Mouse (Mus musculus): ENCODE results near the gene Nuak1. TPM values are rescaled to one million over a fixed set of nuclear protein-coding genes. Genes with fewer than 3 reads are reported as not detected.
A peak's percentile ranks its signal among the peaks of the same experiment; 100 is the strongest.

Gene Nuak1
- polyA plus RNA-seq, 1 experiment from 2014 or later: 12.6 TPM

GRCm38 (mm10) chr10:84480146-84480545 lies 39.7 kb upstream of the Nuak1 start:
- no peak overlapping the region for H3K4me2 ChIP-seq (ENCODE audit: low read length)
- ATAC-seq: no peak
- 56% methylated on average over 4 of the region's 4 CpGs for WGBS
- no peaks in the 10 kb centered on the region for H3K36me3 ChIP-seq (ENCODE audit: control insufficient read depth, insufficient read depth, low read length)
- H3K4me3 ChIP-seq (ENCODE audit: low read depth, low read length): no peak overlapping the region
- no peaks in the 10 kb centered on the region for H3K9me3 ChIP-seq (replicated peaks; ENCODE audit: control insufficient read depth, low read length)
- no peak overlapping the region for H3K9ac ChIP-seq (ENCODE audit: low read length)
- no peak overlapping the region for H3K27ac ChIP-seq (ENCODE audit: low read depth, low read length)
- no peaks in the 10 kb centered on the region for H3K4me1 ChIP-seq (ENCODE audit: control insufficient read depth, insufficient read depth, low read length)
- H3K27me3 ChIP-seq (replicated peaks; ENCODE audit: control insufficient read depth, insufficient read depth, low read length): no peaks in the 10 kb centered on the region
- no peak for DNase-seq (ENCODE audit: low spot score)

- Histone ChIP-seq H3K4me2 (ENCODE audit: low read length) (no peak overlapping the region), H3K27me3 (replicated peaks; ENCODE audit: control insufficient read depth, insufficient read depth, low read length) (no peaks in the 10 kb centered on the region), H3K36me3 (ENCODE audit: control insufficient read depth, insufficient read depth, low read length) (no peaks in the 10 kb centered on the region), H3K4me3 (ENCODE audit: low read depth, low read length) (no peak overlapping the region), H3K27ac (ENCODE audit: low read depth, low read length) (no peak overlapping the region), H3K4me1 (ENCODE audit: control insufficient read depth, insufficient read depth, low read length) (no peaks in the 10 kb centered on the region), H3K9me3 (replicated peaks; ENCODE audit: control insufficient read depth, low read length) (no peaks in the 10 kb centered on the region), H3K9ac (ENCODE audit: low read length) (no peak overlapping the region)
- no peak for DNase-seq (ENCODE audit: low spot score)
- no peak for ATAC-seq
- WGBS: 13% methylated on average over 3 of the region's 3 CpGs
These were observed 37.2 kb upstream of the Nuak1 start for GRCm38 (mm10) chr10:84477613-84478076.

DNA sequence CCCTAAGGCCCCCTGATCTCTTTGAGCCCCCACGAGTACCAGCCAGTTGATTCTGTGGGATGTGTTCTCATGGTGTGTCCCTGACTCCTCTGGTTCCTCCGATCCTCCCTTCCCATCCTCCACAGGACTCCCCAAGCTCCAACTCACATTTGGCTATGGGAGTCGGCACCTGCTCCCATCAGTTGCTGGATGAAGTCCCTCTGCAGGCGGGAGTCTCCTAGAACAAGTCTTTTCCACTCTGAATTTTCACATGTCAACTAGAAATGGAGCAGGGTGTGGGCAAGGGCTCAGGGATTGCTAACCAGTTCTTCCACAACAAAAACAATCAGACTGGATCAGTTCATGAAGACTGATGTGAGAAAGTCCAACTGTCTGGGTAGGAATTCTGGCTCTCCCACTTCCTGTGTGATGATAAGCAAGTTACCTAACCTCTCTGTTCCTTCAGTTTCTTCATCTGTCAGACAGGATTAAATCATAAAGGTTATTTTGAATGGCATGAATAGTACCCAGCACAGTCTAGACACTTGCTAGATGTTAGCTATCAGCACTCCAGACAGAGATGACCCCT lies 36.7 kb upstream of the Nuak1 start:
- Histone ChIP-seq H3K27me3 (replicated peaks; ENCODE audit: control insufficient read depth, insufficient read depth, low read length) (no peaks in the 10 kb centered on the region), H3K4me1 (ENCODE audit: control insufficient read depth, insufficient read depth, low read length) (no peaks in the 10 kb centered on the region), H3K36me3 (ENCODE audit: control insufficient read depth, insufficient read depth, low read length) (no peaks in the 10 kb centered on the region), H3K9ac (ENCODE audit: low read length) (no peak overlapping the region), H3K27ac (ENCODE audit: low read depth, low read length) (no peak overlapping the region), H3K4me2 (ENCODE audit: low read length) (no peak overlapping the region), H3K9me3 (replicated peaks; ENCODE audit: control insufficient read depth, low read length) (no peaks in the 10 kb centered on the region), H3K4me3 (ENCODE audit: low read depth, low read length) (no peak overlapping the region)
- 70% methylated on average over 4 of the region's 4 CpGs for WGBS
- ATAC-seq (no peak), DNase-seq (ENCODE audit: low spot score) (no peak)

DNA sequence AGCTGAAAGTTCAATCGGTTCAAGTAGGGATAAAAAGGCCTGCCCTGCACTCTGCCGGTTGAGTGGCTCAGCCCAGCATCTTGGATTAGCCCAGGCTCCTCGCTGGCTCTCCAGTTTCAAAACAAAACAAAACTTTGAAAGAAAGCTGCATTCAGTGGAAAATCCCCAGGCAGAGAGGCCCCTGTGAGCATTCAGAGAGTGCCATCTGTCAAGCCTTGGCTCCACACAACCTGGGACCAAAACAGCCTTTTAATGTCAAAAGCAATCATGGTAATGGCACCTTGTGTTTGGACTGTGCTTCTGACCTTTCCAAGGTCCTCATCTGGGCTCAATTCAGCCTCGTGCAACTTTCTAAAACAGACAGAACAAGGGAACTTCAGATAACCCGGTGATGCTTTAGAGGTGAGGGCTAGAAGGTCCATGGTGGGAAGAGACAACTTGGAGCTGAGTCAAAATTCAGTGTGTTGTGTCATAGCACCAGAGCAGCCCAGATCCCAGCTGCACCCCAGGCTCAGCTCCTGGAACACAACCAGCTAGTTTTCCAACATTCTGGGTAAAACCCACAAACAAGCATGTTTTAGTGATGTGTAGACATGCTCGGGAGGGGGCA lies 27.3 kb upstream of the Nuak1 start:
- Histone ChIP-seq H3K27ac (ENCODE audit: low read depth, low read length) (no peak overlapping the region), H3K36me3 (ENCODE audit: control insufficient read depth, insufficient read depth, low read length) (no peaks in the 10 kb centered on the region), H3K9ac (ENCODE audit: low read length) (no peak overlapping the region), H3K4me3 (ENCODE audit: low read depth, low read length) (no peak overlapping the region), H3K4me2 (ENCODE audit: low read length) (no peak overlapping the region), H3K9me3 (replicated peaks; ENCODE audit: control insufficient read depth, low read length) (no peaks in the 10 kb centered on the region), H3K4me1 (ENCODE audit: control insufficient read depth, insufficient read depth, low read length) (peaks cover 6% of the 10 kb centered on the region; the same call in 1 of the 2 replicates), H3K27me3 (replicated peaks; ENCODE audit: control insufficient read depth, insufficient read depth, low read length) (no peaks in the 10 kb centered on the region)
- DNase-seq (ENCODE audit: low spot score) (peak; percentile 25), ATAC-seq (no peak)
- WGBS: 21% methylated on average over 6 of the region's 6 CpGs

DNA sequence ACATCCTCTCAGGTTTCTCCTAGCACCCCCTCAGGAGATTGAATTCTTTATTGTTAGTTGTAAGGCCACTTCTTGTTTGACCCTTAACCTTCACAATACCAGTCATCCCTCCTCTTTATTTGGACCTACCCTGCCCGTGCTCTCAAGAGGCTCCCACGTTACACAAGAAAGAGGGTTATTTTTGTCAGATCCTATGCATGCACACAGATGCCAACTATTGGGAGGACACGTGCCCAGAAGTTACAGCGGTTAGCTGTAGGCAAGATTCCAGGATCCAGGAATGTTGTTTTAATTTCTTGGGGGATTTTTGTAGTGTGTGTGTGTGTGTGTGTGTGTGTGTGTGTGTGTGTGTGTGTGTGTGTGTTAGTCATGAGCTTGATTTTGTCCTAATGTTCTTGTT lies 25.1 kb upstream of the Nuak1 start:
- H3K27me3 ChIP-seq (replicated peaks; ENCODE audit: control insufficient read depth, insufficient read depth, low read length): no peaks in the 10 kb centered on the region
- no peak overlapping the region for H3K9ac ChIP-seq (ENCODE audit: low read length)
- H3K4me1 ChIP-seq (ENCODE audit: control insufficient read depth, insufficient read depth, low read length): peaks cover 6% of the 10 kb centered on the region; the same call in 1 of the 2 replicates
- H3K4me3 ChIP-seq (ENCODE audit: low read depth, low read length): no peak overlapping the region
- no peaks in the 10 kb centered on the region for H3K36me3 ChIP-seq (ENCODE audit: control insufficient read depth, insufficient read depth, low read length)
- no peak overlapping the region for H3K4me2 ChIP-seq (ENCODE audit: low read length)
- no peaks in the 10 kb centered on the region for H3K9me3 ChIP-seq (replicated peaks; ENCODE audit: control insufficient read depth, low read length)
- 77% methylated on average over 4 of the region's 4 CpGs for WGBS
- no peak overlapping the region for H3K27ac ChIP-seq (ENCODE audit: low read depth, low read length)
- ATAC-seq (no peak), DNase-seq (ENCODE audit: low spot score) (no peak)

- 79% methylated on average over 8 of the region's 8 CpGs for WGBS
- DNase-seq (ENCODE audit: low spot score) (no peak), ATAC-seq (no peak)
- Histone ChIP-seq H3K4me3 (ENCODE audit: low read depth, low read length) (no peak overlapping the region), H3K4me2 (ENCODE audit: low read length) (no peak overlapping the region), H3K27ac (ENCODE audit: low read depth, low read length) (no peak overlapping the region), H3K9me3 (replicated peaks; ENCODE audit: control insufficient read depth, low read length) (no peaks in the 10 kb centered on the region), H3K36me3 (ENCODE audit: control insufficient read depth, insufficient read depth, low read length) (no peaks in the 10 kb centered on the region), H3K9ac (ENCODE audit: low read length) (no peak overlapping the region), H3K4me1 (ENCODE audit: control insufficient read depth, insufficient read depth, low read length) (no peaks in the 10 kb centered on the region), H3K27me3 (replicated peaks; ENCODE audit: control insufficient read depth, insufficient read depth, low read length) (no peaks in the 10 kb centered on the region)
These were observed 20.2 kb upstream of the Nuak1 start for GRCm38 (mm10) chr10:84460420-84461101.

- DNase-seq (ENCODE audit: low spot score): no peak
- Histone ChIP-seq H3K27ac (ENCODE audit: low read depth, low read length) (no peak overlapping the region), H3K27me3 (replicated peaks; ENCODE audit: control insufficient read depth, insufficient read depth, low read length) (no peaks in the 10 kb centered on the region), H3K4me3 (ENCODE audit: low read depth, low read length) (no peak overlapping the region), H3K4me1 (ENCODE audit: control insufficient read depth, insufficient read depth, low read length) (no peaks in the 10 kb centered on the region), H3K9me3 (replicated peaks; ENCODE audit: control insufficient read depth, low read length) (no peaks in the 10 kb centered on the region), H3K36me3 (ENCODE audit: control insufficient read depth, insufficient read depth, low read length) (no peaks in the 10 kb centered on the region), H3K4me2 (ENCODE audit: low read length) (no peak overlapping the region), H3K9ac (ENCODE audit: low read length) (no peak overlapping the region)
- ATAC-seq: no peak
- WGBS: 83% methylated on average over 5 of the region's 5 CpGs
These were observed 17.7 kb upstream of the Nuak1 start for GRCm38 (mm10) chr10:84458094-84458493.

DNA sequence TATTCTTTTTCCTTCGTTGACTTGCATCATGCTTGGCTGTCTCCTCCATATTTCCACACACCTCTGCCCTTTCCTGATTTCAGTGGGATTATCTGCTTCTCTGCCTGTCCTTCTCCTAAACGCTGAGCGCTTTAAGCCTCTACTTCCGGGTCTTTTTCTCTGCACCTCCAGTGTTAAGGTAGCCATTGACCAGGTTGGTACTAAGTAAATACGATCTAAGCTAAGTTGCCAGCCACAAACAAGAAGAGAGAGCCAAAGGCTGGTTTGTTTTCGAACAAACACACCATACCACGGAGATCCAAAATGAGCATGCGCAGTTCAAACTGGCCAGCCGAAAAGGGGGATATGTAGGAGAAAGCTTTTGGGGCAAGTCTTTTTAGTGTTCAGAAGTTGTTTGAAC lies 17.1 kb upstream of the Nuak1 start:
- Histone ChIP-seq H3K9ac (ENCODE audit: low read length) (no peak overlapping the region), H3K4me1 (ENCODE audit: control insufficient read depth, insufficient read depth, low read length) (no peaks in the 10 kb centered on the region), H3K4me2 (ENCODE audit: low read length) (no peak overlapping the region), H3K36me3 (ENCODE audit: control insufficient read depth, insufficient read depth, low read length) (no peaks in the 10 kb centered on the region), H3K9me3 (replicated peaks; ENCODE audit: control insufficient read depth, low read length) (no peaks in the 10 kb centered on the region), H3K4me3 (ENCODE audit: low read depth, low read length) (no peak overlapping the region), H3K27ac (ENCODE audit: low read depth, low read length) (no peak overlapping the region), H3K27me3 (replicated peaks; ENCODE audit: control insufficient read depth, insufficient read depth, low read length) (no peaks in the 10 kb centered on the region)
- ATAC-seq (no peak), DNase-seq (ENCODE audit: low spot score) (no peak)
- 84% methylated on average over 9 of the region's 9 CpGs for WGBS

Data from forebrain, embryonic 14.5 days (tissue).